Mouse (Mus musculus): ENCODE data around the gene Tprn. TPM values are rescaled to one million over a fixed set of nuclear protein-coding genes. Genes with fewer than 3 reads are reported as not detected.

Gene Tprn
- polyA plus RNA-seq (2012; rRNA removed) (1.6 and 2.6 TPM in 2 replicates), polyA plus RNA-seq (2014; fragmentation: Nextera tagmentation; extraction: Ambion mirVana) (2.4 and 3.2 TPM in 2 replicates)

- DNase-seq (ENCODE audit: low read depth in 3 of 3, low spot score in 3 of 3) (peak; percentile 97 to 98 (median 97)), ATAC-seq (ENCODE audit: insufficient read depth) (peak; percentile 100)
- H3K4me1 ChIP-seq (replicated peaks; ENCODE audit: control insufficient read depth in 2 of 2, insufficient read depth in 2 of 2, low read length in 1 of 2), result peaks cover 12 to 32% of the 10 kb centered on the region in 2 experiments
- H3K4me2 ChIP-seq (ENCODE audit: low read depth), result peak within 1 kb of the TSS; percentile 99
- H3K4me3 ChIP-seq (ENCODE audit: insufficient read depth in 1 of 2, low read depth in 2 of 2, low read length in 2 of 2), result peak within 1 kb of the TSS; percentile 80 to 81
- peak within 1 kb of the TSS; percentile 76 for H3K9ac ChIP-seq (replicated peaks)
- H3K27me3 ChIP-seq (ENCODE audit: control insufficient read depth, insufficient read depth, low read length), result no peaks in the 10 kb centered on the region
- WGBS (ENCODE audit: insufficient replicate concordance), result 0% methylated on average over 39 of the region's 39 CpGs
- no peaks in the 10 kb centered on the region for H3K36me3 ChIP-seq (replicated peaks; ENCODE audit: control insufficient read depth, insufficient read depth, low read depth)
- TF ChIP-seq EP300 (IDR thresholded peaks at IDR 0.05; ENCODE audit: low read depth) (no peak), CTCF (IDR thresholded peaks at IDR 0.05; ENCODE audit: low read depth) (no peak)
- peak within 1 kb of the TSS; percentile 43; the same call in 1 of the 2 replicates for H3K27ac ChIP-seq
- H3K9me3 ChIP-seq (ENCODE audit: control insufficient read depth, low read length), result no peaks in the 10 kb centered on the region
These were observed at the start of gene Tprn for GRCm38 (mm10) chr2:25262291-25262767. TSS of gene Tprn (plus strand) at chr2:25262618.

GRCm38 (mm10) chr2:25213266-25213865 is 49.1 kb upstream of the Tprn start:
- Histone ChIP-seq H3K36me3 (replicated peaks; ENCODE audit: control insufficient read depth, insufficient read depth, low read depth) (peaks cover 6% of the 10 kb centered on the region), H3K27ac (no peak overlapping the region), H3K9ac (replicated peaks) (no peak overlapping the region), H3K4me2 (ENCODE audit: low read depth) (no peak overlapping the region), H3K4me1 (replicated peaks; ENCODE audit: control insufficient read depth in 2 of 2, insufficient read depth in 2 of 2, low read length in 1 of 2) (peaks cover 10 to 15% of the 10 kb centered on the region in 2 experiments), H3K4me3 (ENCODE audit: insufficient read depth in 1 of 2, low read depth in 2 of 2, low read length in 2 of 2) (no peak overlapping the region), H3K9me3 (ENCODE audit: control insufficient read depth, low read length) (no peaks in the 10 kb centered on the region), H3K27me3 (ENCODE audit: control insufficient read depth, insufficient read depth, low read length) (no peaks in the 10 kb centered on the region; the same call in 1 of the 2 replicates)
- no peak for TF ChIP-seq EP300 (IDR thresholded peaks at IDR 0.05; ENCODE audit: low read depth)
- TF ChIP-seq CTCF (IDR thresholded peaks at IDR 0.05; ENCODE audit: low read depth), result no peak
- no peak for ATAC-seq (ENCODE audit: insufficient read depth)
- no peak for DNase-seq (ENCODE audit: low read depth in 3 of 3, low spot score in 3 of 3)
- WGBS (ENCODE audit: insufficient replicate concordance), result 64% methylated on average over 23 of the region's 23 CpGs

DNA sequence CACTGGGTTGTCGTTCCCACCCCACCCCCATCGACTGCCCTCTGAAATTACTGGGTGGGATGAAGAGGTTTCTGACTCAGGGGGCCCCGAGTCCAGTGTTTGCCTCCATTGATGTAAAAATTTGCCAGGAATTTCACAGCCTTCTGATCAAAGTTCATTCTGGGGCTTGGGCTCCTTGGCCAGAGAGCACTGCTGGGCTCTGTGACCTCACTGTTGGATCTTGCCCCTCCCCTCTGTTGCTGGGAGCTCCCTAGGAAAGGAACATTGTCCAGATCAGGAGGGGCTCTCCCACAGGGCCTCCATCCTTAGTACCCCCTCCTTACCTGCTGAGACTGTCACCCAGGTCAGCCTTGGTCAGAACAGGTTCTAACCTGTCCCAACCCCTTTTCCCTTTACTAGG is 48.0 kb upstream of the Tprn start, which contains the start of gene Stpg3:
TSS of gene Stpg3 (minus strand) at position 194 of the 400 bp plus-strand sequence.
- no peak within 1 kb of the TSS for H3K27ac ChIP-seq
- no peak within 1 kb of the TSS for H3K9ac ChIP-seq (replicated peaks)
- H3K27me3 ChIP-seq (ENCODE audit: control insufficient read depth, insufficient read depth, low read length), result no peaks in the 10 kb centered on the region; the same call in 1 of the 2 replicates
- no peak within 1 kb of the TSS for H3K4me3 ChIP-seq (ENCODE audit: insufficient read depth in 1 of 2, low read depth in 2 of 2, low read length in 2 of 2)
- H3K4me1 ChIP-seq (replicated peaks; ENCODE audit: control insufficient read depth in 2 of 2, insufficient read depth in 2 of 2, low read length in 1 of 2), result peaks cover 10 to 15% of the 10 kb centered on the region in 2 experiments
- DNase-seq (ENCODE audit: low read depth in 3 of 3, low spot score in 3 of 3) (no peak), ATAC-seq (ENCODE audit: insufficient read depth) (no peak)
- H3K9me3 ChIP-seq (ENCODE audit: control insufficient read depth, low read length), result no peaks in the 10 kb centered on the region
- TF ChIP-seq CTCF (IDR thresholded peaks at IDR 0.05; ENCODE audit: low read depth) (no peak), EP300 (IDR thresholded peaks at IDR 0.05; ENCODE audit: low read depth) (no peak)
- H3K4me2 ChIP-seq (ENCODE audit: low read depth), result no peak within 1 kb of the TSS
- WGBS (ENCODE audit: insufficient replicate concordance), result 73% methylated on average over 3 of the region's 3 CpGs
- H3K36me3 ChIP-seq (replicated peaks; ENCODE audit: control insufficient read depth, insufficient read depth, low read depth), result no peaks in the 10 kb centered on the region

- no peaks in the 10 kb centered on the region; the same call in 1 of the 2 replicates for H3K27me3 ChIP-seq (ENCODE audit: control insufficient read depth, insufficient read depth, low read length)
- H3K9me3 ChIP-seq (ENCODE audit: control insufficient read depth, low read length), result no peaks in the 10 kb centered on the region
- H3K4me3 ChIP-seq (ENCODE audit: insufficient read depth in 1 of 2, low read depth in 2 of 2, low read length in 2 of 2), result no peak overlapping the region
- H3K4me1 ChIP-seq (replicated peaks; ENCODE audit: control insufficient read depth in 2 of 2, insufficient read depth in 2 of 2, low read length in 1 of 2), result no peaks in the 10 kb centered on the region
- DNase-seq (ENCODE audit: low read depth in 3 of 3, low spot score in 3 of 3) (no peak), ATAC-seq (ENCODE audit: insufficient read depth) (no peak)
- TF ChIP-seq CTCF (IDR thresholded peaks at IDR 0.05; ENCODE audit: low read depth) (no peak), EP300 (IDR thresholded peaks at IDR 0.05; ENCODE audit: low read depth) (no peak)
- H3K27ac ChIP-seq, result no peak overlapping the region
- no peak overlapping the region for H3K9ac ChIP-seq (replicated peaks)
- WGBS (ENCODE audit: insufficient replicate concordance), result 47% methylated on average over 2 of the region's 2 CpGs
- H3K4me2 ChIP-seq (ENCODE audit: low read depth), result no peak overlapping the region
- peaks cover 11% of the 10 kb centered on the region for H3K36me3 ChIP-seq (replicated peaks; ENCODE audit: control insufficient read depth, insufficient read depth, low read depth)
These were observed 44.8 kb upstream of the Tprn start for GRCm38 (mm10) chr2:25217666-25218065.

DNA sequence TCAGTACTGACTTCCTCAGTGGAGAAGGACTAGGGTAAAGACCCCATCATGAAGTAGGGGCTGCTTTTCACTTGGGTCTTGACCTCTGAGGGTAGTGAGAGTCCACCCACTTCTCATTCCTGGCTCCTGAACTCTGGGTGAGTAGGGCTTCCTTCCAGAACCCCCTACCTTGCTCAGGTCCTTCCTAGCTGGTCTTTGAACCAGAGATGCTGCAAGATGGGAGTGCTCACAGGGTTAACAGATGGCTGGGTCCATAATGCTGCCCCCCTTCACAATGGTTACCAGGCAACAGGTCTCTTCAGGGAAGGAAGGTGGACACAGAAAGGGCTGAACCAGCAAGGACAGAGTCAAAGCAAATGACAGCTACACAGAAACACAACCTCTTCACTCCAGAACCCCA is 44.0 kb upstream of the Tprn start, which contains the start of gene Fam166a:
TSS of gene Fam166a (plus strand) at position 301 of the 400 bp plus-strand sequence.
- Histone ChIP-seq H3K4me3 (ENCODE audit: insufficient read depth in 1 of 2, low read depth in 2 of 2, low read length in 2 of 2) (no peak within 1 kb of the TSS), H3K27me3 (ENCODE audit: control insufficient read depth, insufficient read depth, low read length) (no peaks in the 10 kb centered on the region; the same call in 1 of the 2 replicates), H3K36me3 (replicated peaks; ENCODE audit: control insufficient read depth, insufficient read depth, low read depth) (peaks cover 19% of the 10 kb centered on the region), H3K9ac (replicated peaks) (no peak within 1 kb of the TSS), H3K27ac (no peak within 1 kb of the TSS), H3K9me3 (ENCODE audit: control insufficient read depth, low read length) (no peaks in the 10 kb centered on the region), H3K4me1 (replicated peaks; ENCODE audit: control insufficient read depth in 2 of 2, insufficient read depth in 2 of 2, low read length in 1 of 2) (peaks cover 0 to 3% of the 10 kb centered on the region in 2 experiments; a peak in 1 of 4 replicates), H3K4me2 (ENCODE audit: low read depth) (no peak within 1 kb of the TSS)
- DNase-seq (ENCODE audit: low read depth in 3 of 3, low spot score in 3 of 3), result no peak
- ATAC-seq (ENCODE audit: insufficient read depth), result no peak
- TF ChIP-seq EP300 (IDR thresholded peaks at IDR 0.05; ENCODE audit: low read depth) (no peak), CTCF (IDR thresholded peaks at IDR 0.05; ENCODE audit: low read depth) (no peak)

All from liver, embryonic 14.5 days (tissue).